In the genomic region with DNA sequence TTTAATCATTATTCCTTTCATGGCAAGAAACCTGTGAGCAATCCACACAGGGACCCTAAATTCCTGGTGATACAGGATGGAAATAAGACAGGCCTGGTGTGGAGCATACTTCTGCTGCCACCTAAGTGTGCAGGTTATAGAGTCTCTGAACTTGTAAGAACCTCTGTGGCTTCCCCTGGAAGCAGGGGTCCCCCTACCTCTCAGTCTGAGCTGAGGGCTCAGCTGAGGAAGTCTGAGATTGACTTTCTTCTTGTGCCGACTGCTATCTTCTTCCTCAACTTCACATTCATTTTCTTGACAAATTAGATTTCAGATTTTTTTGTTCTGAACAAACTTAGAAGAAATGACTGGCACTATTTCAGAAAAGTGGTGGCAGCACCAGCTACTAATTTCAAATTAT, we compare ENCODE assay signal across 15 mouse cellular contexts.
"Had no signal": no experiment of that assay in that cellular context is flagged by ENCODE, and none has a peak within 500 bp of the region (broad histone marks: within the 10 kb centered on the region; RNA-seq: fewer than 3 reads in every experiment).

No protein-coding gene starts in this region.

- H3K9ac ChIP-seq: neural tube, embryonic 12.5 days; neural tube, embryonic 13.5 days; neural tube, embryonic 15.5 days; stomach, embryonic 15.5 days had no signal

- H3K9me3 ChIP-seq: neural tube, embryonic 12.5 days; neural tube, embryonic 13.5 days; neural tube, embryonic 15.5 days; stomach, embryonic 15.5 days had no signal

- H3K4me3 ChIP-seq: neural tube, embryonic 12.5 days; neural tube, embryonic 13.5 days; neural tube, embryonic 15.5 days; stomach, embryonic 15.5 days had no signal

- H3K4me2 ChIP-seq: neural tube, embryonic 12.5 days; neural tube, embryonic 13.5 days; neural tube, embryonic 15.5 days; stomach, embryonic 15.5 days had no signal

- H3K4me1 ChIP-seq: neural tube, embryonic 12.5 days; neural tube, embryonic 13.5 days; neural tube, embryonic 15.5 days; stomach, embryonic 15.5 days had no signal

- H3K27ac ChIP-seq: neural tube, embryonic 12.5 days; neural tube, embryonic 13.5 days; neural tube, embryonic 15.5 days; stomach, embryonic 15.5 days; stomach, postnatal 0 days had no signal

- H3K27me3 ChIP-seq: neural tube, embryonic 12.5 days; neural tube, embryonic 13.5 days; neural tube, embryonic 15.5 days; stomach, embryonic 15.5 days had no signal

- DNase-seq: right cerebral cortex, adult 18-20 months; right cerebral cortex, postnatal 14 days; right cerebral cortex, postnatal 25 days; right cerebral cortex, postnatal 4 days; spleen, adult 18-20 months; thymus, adult 18-20 months; thymus, postnatal 14 days; thymus, postnatal 25 days; thymus, postnatal 36 days; thymus, postnatal 4 days had no signal

- H3K36me3 ChIP-seq: neural tube, embryonic 12.5 days; neural tube, embryonic 13.5 days; neural tube, embryonic 15.5 days; stomach, embryonic 15.5 days had no signal
